Mouse (Mus musculus) G1E-ER4 (cell line): ENCODE measurements around the gene Il31ra. TPM values are rescaled to one million over a fixed set of nuclear protein-coding genes. Genes with fewer than 3 reads are reported as not detected.

ENCODE experiments used
- GATA1 ChIP-seq: IDR thresholded peaks from one replicate; pipeline ENCODE4 v1.8.0; 2012; ENCODE audit warnings: low read length, inconsistent platforms
- polyA plus RNA-seq: library from polyadenylated mRNA; stranded (reverse); fragments of >175 nt; gene quantifications from 2 replicates; pipeline ENCODE4 v1.2.3, GENCODE M21; 2012

Gene Il31ra
- polyA plus RNA-seq, 1 experiment, result not detected

GRCm38 (mm10) chr13:112494590-112494989 is 99.6 kb downstream of the Il31ra start:
- TF ChIP-seq GATA1, result no peak

- TF ChIP-seq GATA1, result no peak
These were observed 101.9 kb downstream of the Il31ra start for GRCm38 (mm10) chr13:112492285-112492678.

GRCm38 (mm10) chr13:112491636-112492284 is 102.4 kb downstream of the Il31ra start:
- TF ChIP-seq GATA1, result no peak

- no peak for TF ChIP-seq GATA1
These were observed 104.1 kb downstream of the Il31ra start for GRCm38 (mm10) chr13:112490036-112490435.

- no peak for TF ChIP-seq GATA1
These were observed 107.5 kb downstream of the Il31ra start for GRCm38 (mm10) chr13:112486676-112487075.

GRCm38 (mm10) chr13:112486236-112486635 is 107.9 kb downstream of the Il31ra start:
- no peak for TF ChIP-seq GATA1

- no peak for TF ChIP-seq GATA1
These were observed 111.1 kb downstream of the Il31ra start for GRCm38 (mm10) chr13:112483015-112483414.

GRCm38 (mm10) chr13:112482525-112482924 is 111.6 kb downstream of the Il31ra start:
- no peak for TF ChIP-seq GATA1

- no peak for TF ChIP-seq GATA1
These were observed 114.2 kb downstream of the Il31ra start for GRCm38 (mm10) chr13:112479926-112480325.

GRCm38 (mm10) chr13:112479032-112479431 is 115.1 kb downstream of the Il31ra start:
- TF ChIP-seq GATA1, result no peak

- no peak for TF ChIP-seq GATA1
These were observed 120.1 kb downstream of the Il31ra start for GRCm38 (mm10) chr13:112473757-112474755.

GRCm38 (mm10) chr13:112472401-112473023 is 121.6 kb downstream of the Il31ra start:
- no peak for TF ChIP-seq GATA1

GRCm38 (mm10) chr13:112471201-112471600 is 123.0 kb downstream of the Il31ra start:
- TF ChIP-seq GATA1, result no peak

Other genes with a start within 250 kb of the Il31ra start
- gene Il6st, start 130.3 kb downstream of the Il31ra start, polyA plus RNA-seq, result 0.16 and 0.22 TPM in 2 replicates
- gene Ddx4, start 58.1 kb upstream of the Il31ra start, polyA plus RNA-seq, result not detected in 2 replicates
- 0.82 and 1.1 TPM in 2 replicates for gene Slc38a9, start 66.4 kb upstream of the Il31ra start, polyA plus RNA-seq
- 2.6 and 2.8 TPM in 2 replicates for gene Plpp1, start 206.4 kb upstream of the Il31ra start, polyA plus RNA-seq